Mouse (Mus musculus) heart, embryonic 15.5 days (tissue): Measurements from ENCODE around the gene Fgf4. TPM values are rescaled to one million over a fixed set of nuclear protein-coding genes. Genes with fewer than 3 reads are reported as not detected.
A peak's percentile ranks its signal among the peaks of the same experiment; 100 is the strongest.
"Not testable (repeated sequence)": the region's sequence is repeated elsewhere in the genome, so short reads cannot be mapped to it uniquely, and the experiment has no call there.

ENCODE experiments used
- ATAC-seq: fragments of 200-750 bp; cut with Nextera tagmentation; replicated peaks from 2 replicates; pipeline ENCODE4 v1.8.0; 2017; ENCODE audit warnings: low read depth, moderate TSS enrichment; ENCODE audit not compliant: insufficient number of reproducible peaks, insufficient read depth, low FRiP score
- H3K27ac ChIP-seq: fragments of 300-500 bp; sonication (generic); 2 replicates; pipeline ENCODE4 v1.5.1; 2015; ENCODE audit warnings: mild to moderate bottlenecking, inconsistent platforms
- H3K27me3 ChIP-seq: fragments of 300-500 bp; sonication (generic); 2 replicates; pipeline ENCODE4 v1.6.1; 2015; ENCODE audit warnings: inconsistent platforms
- H3K36me3 ChIP-seq: fragments of 300-500 bp; sonication (generic); 2 replicates; pipeline ENCODE4 v1.6.1; 2015; ENCODE audit warnings: mild to moderate bottlenecking, inconsistent platforms
- H3K4me1 ChIP-seq: fragments of 300-500 bp; sonication (generic); replicated peaks from 2 replicates; pipeline ENCODE4 v1.6.1; 2015; ENCODE audit warnings: inconsistent platforms
- H3K4me2 ChIP-seq: fragments of 300-500 bp; sonication (generic); 2 replicates; pipeline ENCODE4 v1.6.1; 2015; ENCODE audit warnings: inconsistent platforms, mild to moderate bottlenecking, moderate library complexity
- H3K4me3 ChIP-seq: fragments of 300-500 bp; sonication (generic); 2 replicates; pipeline ENCODE4 v1.5.1; 2015; ENCODE audit warnings: mild to moderate bottlenecking, inconsistent platforms
- H3K9ac ChIP-seq: fragments of 300-500 bp; sonication (generic); 2 replicates; pipeline ENCODE4 v1.6.1; 2015; ENCODE audit warnings: mild to moderate bottlenecking, inconsistent platforms
- H3K9me3 ChIP-seq: fragments of 300-500 bp; sonication (generic); replicated peaks from 2 replicates; pipeline ENCODE4 v1.6.1; 2016; ENCODE audit warnings: inconsistent platforms
- whole genome bisulfite sequencing: fragments of 180-500 bp; shearing (Covaris S2); methylation state at CpG from one replicate; pipeline ENCODE4 v1.1.7; 2015; ENCODE audit warnings: mixed read lengths; 5-methylcytosine and 5-hydroxymethylcytosine counted together
- polyA plus RNA-seq: library from polyadenylated mRNA; unstranded; fragments of >200 nt; fragmentation: Nextera tagmentation; extraction: Ambion mirVana; gene quantifications from 2 replicates; pipeline ENCODE4 v1.2.1, GENCODE M21; 2015

The Fgf4 gene
- polyA plus RNA-seq, 1 experiment from 2014 or later, result not detected

DNA sequence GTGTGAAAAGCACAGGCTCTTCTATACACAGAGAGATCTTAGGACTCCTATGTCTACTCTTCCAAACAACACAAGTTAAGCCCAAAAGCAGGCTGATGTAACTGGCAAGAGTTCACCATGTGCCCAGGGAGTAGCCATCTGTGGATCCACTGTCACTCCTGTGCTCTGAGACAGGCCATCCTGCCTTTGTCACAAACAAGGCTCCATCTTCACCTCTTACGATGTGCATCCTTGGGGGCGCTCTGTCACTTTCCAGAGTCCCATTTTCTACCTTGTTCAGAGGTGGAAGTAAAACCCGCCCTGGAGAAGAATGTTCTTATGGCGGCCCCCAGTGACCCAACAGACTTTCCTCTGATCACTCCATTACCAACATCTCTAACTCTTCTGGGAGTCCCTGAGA lies 47.5 kb downstream of the Fgf4 start:
- peaks cover 75% of the 10 kb centered on the region for H3K27me3 ChIP-seq
- H3K4me3 ChIP-seq, result peak overlapping the region; percentile 57
- WGBS, result 9% methylated on average over 4 of the region's 4 CpGs
- no peak for ATAC-seq
- H3K4me1 ChIP-seq, result peaks cover 24% of the 10 kb centered on the region
- H3K9ac ChIP-seq, result no peak overlapping the region
- no peak overlapping the region for H3K27ac ChIP-seq
- H3K9me3 ChIP-seq, result no peaks in the 10 kb centered on the region
- H3K36me3 ChIP-seq, result no peaks in the 10 kb centered on the region
- H3K4me2 ChIP-seq, result peak overlapping the region; percentile 95

DNA sequence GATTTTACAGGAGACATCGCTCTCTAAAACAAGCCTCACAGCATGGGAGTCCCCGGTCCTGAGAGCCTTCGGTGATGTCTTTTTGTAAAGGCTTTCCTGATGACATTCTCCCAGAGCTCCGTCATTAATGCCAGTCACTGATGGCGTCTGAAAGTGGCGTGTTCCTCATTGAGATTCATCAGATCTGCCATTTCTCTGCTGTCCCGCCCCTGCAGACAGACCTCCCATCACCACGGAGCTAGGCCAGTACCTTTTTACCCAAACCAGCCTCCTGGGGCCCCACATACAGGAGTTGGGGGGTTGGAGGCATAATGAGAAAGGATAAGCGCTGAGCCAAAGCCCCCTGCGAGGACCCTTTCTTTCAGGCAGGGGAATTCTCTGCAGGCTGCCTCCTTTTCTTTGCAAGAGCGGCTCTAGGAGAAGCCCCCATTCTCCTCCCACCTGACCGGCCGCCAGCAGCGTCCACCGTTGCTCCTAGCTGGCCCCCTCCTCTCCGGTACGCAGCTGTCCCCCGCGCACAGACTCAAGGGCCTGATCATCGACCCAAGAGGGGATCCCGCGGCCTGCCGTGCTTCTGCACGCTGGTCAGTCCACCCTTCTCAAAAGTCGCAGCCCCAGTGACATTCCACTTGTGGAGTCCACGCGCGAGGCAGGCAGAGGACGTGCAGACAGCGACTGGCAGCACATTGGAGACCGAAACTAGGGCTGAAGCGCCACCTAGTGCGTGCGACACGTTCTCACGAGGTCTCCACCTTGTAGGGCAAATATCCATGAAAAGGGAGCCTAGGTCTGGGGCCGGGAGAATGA lies 48.3 kb downstream of the Fgf4 start:
- H3K4me3 ChIP-seq, result peak overlapping the region; percentile 57
- H3K36me3 ChIP-seq, result no peaks in the 10 kb centered on the region
- peaks cover 79% of the 10 kb centered on the region for H3K27me3 ChIP-seq
- H3K4me1 ChIP-seq, result peaks cover 24% of the 10 kb centered on the region
- peak; percentile 50 for ATAC-seq
- H3K4me2 ChIP-seq, result peak overlapping the region; percentile 95
- WGBS, result under 1% methylated on average over 37 of the region's 37 CpGs
- peak overlapping the region; percentile 51 for H3K9ac ChIP-seq
- no peaks in the 10 kb centered on the region for H3K9me3 ChIP-seq
- no peak overlapping the region for H3K27ac ChIP-seq

- under 1% methylated on average over 65 of the region's 65 CpGs for WGBS
- Histone ChIP-seq H3K4me3 (peak within 1 kb of the TSS; percentile 57), H3K27ac (no peak within 1 kb of the TSS), H3K9ac (peak within 1 kb of the TSS; percentile 51), H3K9me3 (no peaks in the 10 kb centered on the region), H3K4me1 (peaks cover 24% of the 10 kb centered on the region), H3K27me3 (peaks cover 83% of the 10 kb centered on the region), H3K4me2 (peak within 1 kb of the TSS; percentile 95), H3K36me3 (no peaks in the 10 kb centered on the region)
- no peak for ATAC-seq
Observed at GRCm38 (mm10) chr7:144896294-144897218, 49.4 kb downstream of the Fgf4 start, which contains the start of gene Fgf15. Gene Fgf15 (plus strand): TSS chr7:144896531.

GRCm38 (mm10) chr7:144898506-144898905 lies 51.3 kb downstream of the Fgf4 start:
- Histone ChIP-seq H3K27me3 (peaks cover 70% of the 10 kb centered on the region), H3K4me1 (peaks cover 24% of the 10 kb centered on the region), H3K36me3 (no peaks in the 10 kb centered on the region), H3K9me3 (no peaks in the 10 kb centered on the region), H3K27ac (no peak overlapping the region), H3K4me3 (no peak overlapping the region), H3K4me2 (no peak overlapping the region), H3K9ac (no peak overlapping the region)
- WGBS, result 63% methylated on average over 6 of the region's 6 CpGs
- ATAC-seq, result no peak

GRCm38 (mm10) chr7:144905514-144905913 lies 58.3 kb downstream of the Fgf4 start:
- H3K9ac ChIP-seq, H3K27ac ChIP-seq, ATAC-seq, H3K9me3 ChIP-seq, H3K4me2 ChIP-seq, H3K4me1 ChIP-seq, H3K36me3 ChIP-seq, H3K4me3 ChIP-seq: not testable (repeated sequence)
- 92% methylated on average over 3 of the region's 3 CpGs for WGBS
- H3K27me3 ChIP-seq, result peaks cover 25% of the 10 kb centered on the region

DNA sequence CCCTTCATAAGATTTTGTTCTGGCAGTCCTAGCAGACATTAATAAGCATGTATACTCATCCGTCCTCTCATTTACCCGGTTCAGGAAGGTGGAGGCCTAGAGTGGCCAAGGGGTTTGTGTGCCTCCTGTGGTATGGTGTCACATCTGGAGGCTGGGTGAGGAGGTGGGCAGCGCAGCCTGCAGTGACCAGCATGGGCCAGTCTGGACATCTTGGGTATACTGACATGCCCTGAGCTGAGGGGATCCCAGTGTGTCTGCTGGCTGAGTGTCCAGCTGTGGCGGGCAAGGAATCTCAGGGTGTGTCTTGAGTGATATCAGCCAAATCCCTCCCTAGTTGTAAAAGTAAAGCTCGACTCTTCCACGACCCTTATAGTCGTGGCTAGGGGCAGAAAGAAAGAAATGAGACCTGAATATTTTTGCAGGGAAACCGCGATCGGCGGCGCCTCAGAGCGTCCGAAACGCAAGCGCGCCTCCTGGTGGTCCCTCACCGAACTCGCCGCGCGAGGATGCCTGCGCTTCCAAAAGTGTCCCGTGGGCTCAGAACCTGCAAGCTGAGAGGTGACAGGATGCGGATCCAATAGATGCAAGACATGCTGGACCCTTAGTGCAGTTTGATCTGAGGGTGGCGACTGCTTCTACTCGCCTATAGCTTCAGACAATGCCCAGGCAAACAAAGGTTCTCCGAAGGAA lies 59.7 kb downstream of the Fgf4 start:
- Histone ChIP-seq H3K36me3 (no peaks in the 10 kb centered on the region), H3K4me2 (peak overlapping the region; percentile 50), H3K9me3 (0 out of 2 replicates have a peak, but pooled peaks cover 3% of the 10 kb centered on the region), H3K27ac (no peak overlapping the region), H3K4me3 (peak overlapping the region; percentile 16; the same call in 1 of the 2 replicates), H3K9ac (peak overlapping the region; percentile 25; the same call in 1 of the 2 replicates), H3K4me1 (peaks cover 5% of the 10 kb centered on the region), H3K27me3 (peaks cover 20% of the 10 kb centered on the region)
- 12% methylated on average over 28 of the region's 28 CpGs for WGBS
- 0 out of 2 replicates have a peak, but pooled peaks have one; percentile 38 for ATAC-seq

DNA sequence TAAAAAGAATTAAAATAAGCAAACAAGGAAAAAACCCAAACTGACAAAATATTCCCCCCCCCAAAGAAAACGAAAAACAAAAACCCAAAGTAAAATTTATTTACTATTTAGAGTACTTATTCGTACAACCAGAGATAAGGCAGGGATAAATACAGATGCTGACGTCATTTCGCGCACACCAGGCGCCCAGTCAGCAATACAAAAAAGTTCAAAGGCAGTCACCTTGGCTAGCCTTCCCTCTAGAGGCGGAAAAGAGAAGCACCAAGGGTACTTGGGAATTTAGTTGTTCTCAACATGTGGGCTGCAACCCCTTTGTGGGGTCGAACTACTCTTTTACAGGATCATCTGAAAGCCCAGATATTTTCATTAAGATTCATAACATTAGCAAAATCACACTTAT lies 60.6 kb downstream of the Fgf4 start:
- no peak overlapping the region for H3K4me2 ChIP-seq
- H3K4me3 ChIP-seq, result no peak overlapping the region
- H3K9me3 ChIP-seq, result 0 out of 2 replicates have a peak, but pooled peaks cover 3% of the 10 kb centered on the region
- ATAC-seq, result no peak; the same call in 1 of the 2 replicates
- no peak overlapping the region for H3K9ac ChIP-seq
- H3K4me1 ChIP-seq, result peaks cover 5% of the 10 kb centered on the region
- WGBS, result 8% methylated on average over 8 of the region's 8 CpGs
- H3K27ac ChIP-seq, result no peak overlapping the region
- peaks cover 20% of the 10 kb centered on the region for H3K27me3 ChIP-seq
- no peaks in the 10 kb centered on the region for H3K36me3 ChIP-seq

GRCm38 (mm10) chr7:144908705-144909104 lies 61.5 kb downstream of the Fgf4 start:
- H3K4me3 ChIP-seq, result no peak overlapping the region
- 0 out of 2 replicates have a peak, but pooled peaks cover 3% of the 10 kb centered on the region for H3K9me3 ChIP-seq
- 28% methylated on average over 7 of the region's 7 CpGs for WGBS
- H3K27ac ChIP-seq, result no peak overlapping the region
- H3K9ac ChIP-seq, result no peak overlapping the region
- ATAC-seq, result no peak
- H3K36me3 ChIP-seq, result no peaks in the 10 kb centered on the region
- peaks cover 20% of the 10 kb centered on the region for H3K27me3 ChIP-seq
- peaks cover 5% of the 10 kb centered on the region for H3K4me1 ChIP-seq
- H3K4me2 ChIP-seq, result no peak overlapping the region

DNA sequence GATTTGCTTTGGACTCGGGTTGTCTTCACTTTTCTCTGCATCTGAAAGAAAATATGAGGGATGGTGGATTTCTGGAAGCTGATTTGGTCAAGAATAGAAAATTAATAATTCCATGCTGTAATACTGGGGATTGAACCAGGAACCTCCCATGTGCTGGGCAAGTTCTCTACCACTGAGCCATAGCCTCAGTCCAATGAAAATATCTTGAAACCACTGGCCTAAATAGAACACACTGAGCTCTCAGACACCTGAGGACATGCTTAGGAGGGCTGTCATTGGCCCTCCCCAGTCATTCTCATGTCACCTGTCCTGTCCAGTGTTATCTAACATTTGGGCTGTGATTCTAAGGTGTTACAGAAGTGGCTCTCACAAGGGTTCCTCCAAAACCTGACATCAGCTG lies 64.0 kb downstream of the Fgf4 start:
- ATAC-seq, result no peak
- H3K9ac ChIP-seq, result no peak overlapping the region

GRCm38 (mm10) chr7:144912897-144913296 lies 65.7 kb downstream of the Fgf4 start:
- peaks cover 14% of the 10 kb centered on the region for H3K4me1 ChIP-seq
- no peak overlapping the region for H3K4me3 ChIP-seq
- no peaks in the 10 kb centered on the region for H3K27me3 ChIP-seq
- H3K36me3 ChIP-seq, result no peaks in the 10 kb centered on the region
- WGBS, result 85% methylated on average over 4 of the region's 4 CpGs
- H3K4me2 ChIP-seq, result no peak overlapping the region
- no peak for ATAC-seq
- H3K9me3 ChIP-seq, result no peaks in the 10 kb centered on the region
- no peak overlapping the region for H3K27ac ChIP-seq
- no peak overlapping the region for H3K9ac ChIP-seq

More for the DNA sequence above, 64.0 kb downstream of the Fgf4 start:
- peaks cover 18% of the 10 kb centered on the region for H3K4me1 ChIP-seq
- no peak overlapping the region for H3K27ac ChIP-seq
- 69% methylated on average over 1 of the region's 1 CpGs for WGBS
- 0 out of 2 replicates have a peak, but pooled peaks cover 10% of the 10 kb centered on the region for H3K27me3 ChIP-seq
- H3K9me3 ChIP-seq, result no peaks in the 10 kb centered on the region
- H3K4me2 ChIP-seq, result no peak overlapping the region
- no peak overlapping the region for H3K4me3 ChIP-seq
- H3K36me3 ChIP-seq, result no peaks in the 10 kb centered on the region
